Mouse (Mus musculus): ENCODE measurements around the gene Hoxd12. TPM values are rescaled to one million over a fixed set of nuclear protein-coding genes. Genes with fewer than 3 reads are reported as not detected.

Hoxd12 gene
- total and polyA plus RNA-seq, 3 experiments = not detected

DNA sequence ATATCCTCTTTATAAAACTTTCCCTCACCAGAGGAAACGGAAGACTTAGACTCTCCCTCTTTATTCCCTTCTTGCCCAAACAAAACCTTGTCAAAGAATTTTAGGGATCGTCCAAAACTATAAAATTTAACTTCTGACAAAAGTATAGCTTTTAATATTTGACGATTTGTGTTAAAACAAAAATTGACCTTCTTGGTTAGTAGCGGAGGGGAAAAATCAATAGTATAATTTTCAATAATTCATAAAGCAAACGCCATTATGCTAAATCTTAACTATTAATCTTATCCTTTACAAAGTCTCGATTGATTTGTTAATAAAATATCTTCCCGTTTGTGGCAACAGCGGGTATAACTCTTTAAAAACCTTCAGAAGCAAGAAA is 15.5 kb downstream of the Hoxd12 start:
- no peaks in the 10 kb centered on the region for H3K9me3 ChIP-seq (replicated peaks; ENCODE audit: insufficient read depth, low read length)
- no peak overlapping the region for H3K27ac ChIP-seq (ENCODE audit: control insufficient read depth, low read depth, low read length)
- no peak overlapping the region for H3K9ac ChIP-seq (ENCODE audit: control insufficient read depth, low read depth, low read length, poor library complexity, severe bottlenecking)
- H3K79me2 ChIP-seq (ENCODE audit: control insufficient read depth, insufficient read depth, low read length, poor library complexity) = no peaks in the 10 kb centered on the region
- no peak overlapping the region for H3K4me3 ChIP-seq (ENCODE audit: control insufficient read depth in 1 of 2, insufficient read depth in 1 of 2, low read depth in 2 of 2, low read length in 2 of 2)
- TF ChIP-seq CHD2 (IDR thresholded peaks at IDR 0.05; ENCODE audit: low read length) = no peak
- TF ChIP-seq GATA1 (IDR thresholded peaks at IDR 0.05; ENCODE audit: low read depth, low read length) = no peak
- no peak for TF ChIP-seq USF2 (IDR thresholded peaks at IDR 0.05; ENCODE audit: borderline replicate concordance in 1 of 2, insufficient read depth in 1 of 2, low read depth in 1 of 2, low read length in 2 of 2)
- TF ChIP-seq RAD21 (IDR thresholded peaks at IDR 0.05; ENCODE audit: low read depth, low read length) = no peak
- TF ChIP-seq MAZ (IDR thresholded peaks at IDR 0.05; ENCODE audit: low read depth, low read length) = no peak
- no peak for TF ChIP-seq ZMIZ1 (IDR thresholded peaks at IDR 0.05; ENCODE audit: low read depth, low read length)
- no peak for TF ChIP-seq POLR2A (IDR thresholded peaks at IDR 0.05; ENCODE audit: control insufficient read depth in 1 of 2, insufficient read depth in 1 of 2, low read depth in 1 of 2, low read length in 2 of 2, poor library complexity in 1 of 2)
- TF ChIP-seq E2F4 (IDR thresholded peaks at IDR 0.05; ENCODE audit: borderline replicate concordance, low read depth, low read length) = no peak
- TF ChIP-seq UBTF (IDR thresholded peaks at IDR 0.05; ENCODE audit: borderline replicate concordance, insufficient read depth, low read depth, low read length) = no peak
- TF ChIP-seq ELF1 (IDR thresholded peaks at IDR 0.05; ENCODE audit: low read depth, low read length) = no peak
- TF ChIP-seq POLR2AphosphoS2 (IDR thresholded peaks at IDR 0.05; ENCODE audit: low read length) = no peak
- no peak for TF ChIP-seq TAL1 (IDR thresholded peaks at IDR 0.05; ENCODE audit: low read length)
- TF ChIP-seq BHLHE40 (IDR thresholded peaks at IDR 0.05; ENCODE audit: borderline replicate concordance, low read depth, low read length) = no peak
- TF ChIP-seq ETS1 (IDR thresholded peaks at IDR 0.05; ENCODE audit: low read depth, low read length) = no peak
- TF ChIP-seq CTCF (IDR thresholded peaks at IDR 0.05 in 2 of 3, conservative IDR thresholded peaks at IDR 0.05 in 1 of 3; ENCODE audit: control insufficient read depth in 1 of 3, insufficient read depth in 1 of 3, low read depth in 2 of 3, low read length in 3 of 3, poor library complexity in 1 of 3, severe bottlenecking in 1 of 3) = no peak
- TF ChIP-seq MAFK (IDR thresholded peaks at IDR 0.05; ENCODE audit: borderline replicate concordance, low read depth, low read length) = no peak
- TF ChIP-seq SMC3 (IDR thresholded peaks at IDR 0.05; ENCODE audit: low read depth, low read length) = no peak
- TF ChIP-seq MEF2A (IDR thresholded peaks at IDR 0.05; ENCODE audit: extremely low read depth, insufficient replicate concordance, low read depth, low read length, poor library complexity, severe bottlenecking) = no peak
- H3K4me1 ChIP-seq (ENCODE audit: control insufficient read depth in 1 of 2, insufficient read depth in 2 of 2, low read length in 2 of 2) = no peaks in the 10 kb centered on the region
- no peak for DNase-seq (ENCODE audit: low read depth, low spot score)
- H3K27me3 ChIP-seq (ENCODE audit: control insufficient read depth in 1 of 2, insufficient read depth in 2 of 2, low read length in 2 of 2) = no peaks in the 10 kb centered on the region; a peak in 1 of 4 replicates
- H3K36me3 ChIP-seq (ENCODE audit: control insufficient read depth in 1 of 2, insufficient read depth in 2 of 2, low read length in 2 of 2) = no peaks in the 10 kb centered on the region

DNA sequence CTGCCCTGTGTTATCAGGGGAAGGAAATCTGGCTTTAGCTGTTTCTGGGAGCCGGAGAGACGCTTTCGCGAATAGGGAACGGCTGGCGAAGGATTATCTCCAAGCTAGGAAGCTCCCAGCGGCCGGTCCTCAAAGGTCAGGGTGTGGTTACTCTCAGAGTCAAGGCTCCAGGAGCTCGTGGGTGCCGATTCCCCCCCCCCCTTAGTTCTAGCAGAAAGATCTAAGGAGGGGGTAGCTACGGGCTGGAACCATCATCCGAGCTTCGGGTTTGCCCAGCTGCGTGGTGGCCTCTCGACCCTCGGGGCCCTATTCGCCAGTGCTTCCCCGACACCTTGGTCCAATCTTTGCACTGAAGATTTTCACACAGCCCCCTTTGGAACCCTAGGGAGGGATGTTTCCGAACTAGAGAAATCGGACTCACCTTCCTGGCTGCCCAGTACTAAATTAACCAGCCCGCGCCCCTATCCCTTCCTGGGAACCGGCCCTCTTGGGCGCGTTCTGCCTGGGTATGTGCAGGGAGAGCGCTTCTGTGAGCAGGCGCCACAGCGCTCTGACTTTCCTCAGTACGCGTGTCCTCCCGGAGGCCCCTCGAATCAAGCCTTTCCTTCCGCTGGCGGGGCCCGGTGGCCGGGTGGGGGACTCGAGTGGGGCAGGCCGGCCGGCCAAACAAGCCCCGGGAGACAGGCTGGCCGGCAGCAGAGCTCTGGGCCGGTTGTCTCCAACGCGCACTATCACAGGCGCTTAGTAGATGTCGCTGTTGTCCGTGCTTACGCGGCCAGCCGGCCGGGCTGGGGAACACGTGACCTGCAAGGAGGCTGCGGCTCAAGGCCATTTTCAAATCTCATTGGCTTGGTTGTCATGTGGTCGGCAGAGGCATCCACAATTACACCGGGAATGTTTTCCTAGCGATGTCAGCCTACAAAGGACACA is 16.5 kb downstream of the Hoxd12 start, which contains the start of gene Hoxd10:
Gene Hoxd10, plus strand, starts transcription at position 903 of the 930 bp plus-strand sequence.
- no peaks in the 10 kb centered on the region for H3K9me3 ChIP-seq (replicated peaks; ENCODE audit: insufficient read depth, low read length)
- H3K27me3 ChIP-seq (ENCODE audit: control insufficient read depth in 1 of 2, insufficient read depth in 2 of 2, low read length in 2 of 2) = no peaks in the 10 kb centered on the region; a peak in 1 of 4 replicates
- no peak for DNase-seq (ENCODE audit: low read depth, low spot score)
- no peaks in the 10 kb centered on the region for H3K36me3 ChIP-seq (ENCODE audit: control insufficient read depth in 1 of 2, insufficient read depth in 2 of 2, low read length in 2 of 2)
- no peak within 1 kb of the TSS for H3K4me3 ChIP-seq (ENCODE audit: control insufficient read depth in 1 of 2, insufficient read depth in 1 of 2, low read depth in 2 of 2, low read length in 2 of 2)
- H3K27ac ChIP-seq (ENCODE audit: control insufficient read depth, low read depth, low read length) = no peak within 1 kb of the TSS
- no peak within 1 kb of the TSS for H3K9ac ChIP-seq (ENCODE audit: control insufficient read depth, low read depth, low read length, poor library complexity, severe bottlenecking)
- no peaks in the 10 kb centered on the region for H3K79me2 ChIP-seq (ENCODE audit: control insufficient read depth, insufficient read depth, low read length, poor library complexity)
- no peaks in the 10 kb centered on the region for H3K4me1 ChIP-seq (ENCODE audit: control insufficient read depth in 1 of 2, insufficient read depth in 2 of 2, low read length in 2 of 2)
- no peak for TF ChIP-seq EP300 (IDR thresholded peaks at IDR 0.05; ENCODE audit: low read depth in 1 of 2, low read length in 2 of 2)
- TF ChIP-seq HCFC1 (IDR thresholded peaks at IDR 0.05; ENCODE audit: low read depth, low read length) = no peak
- TF ChIP-seq TCF12 (IDR thresholded peaks at IDR 0.05; ENCODE audit: low read depth, low read length) = no peak
- TF ChIP-seq E2F4 (IDR thresholded peaks at IDR 0.05; ENCODE audit: borderline replicate concordance, low read depth, low read length) = no peak
- no peak for TF ChIP-seq ZKSCAN1 (IDR thresholded peaks at IDR 0.05; ENCODE audit: low read depth, low read length)
- no peak for TF ChIP-seq ZNF384 (IDR thresholded peaks at IDR 0.05; ENCODE audit: low read depth, low read length)
- TF ChIP-seq NRF1 (IDR thresholded peaks at IDR 0.05; ENCODE audit: insufficient read depth, low read depth, low read length, poor library complexity, severe bottlenecking) = no peak
- TF ChIP-seq ZC3H11A (IDR thresholded peaks at IDR 0.05; ENCODE audit: low read depth, low read length) = no peak
- no peak for TF ChIP-seq MYC (IDR thresholded peaks at IDR 0.05; ENCODE audit: low read depth, low read length)
- no peak for TF ChIP-seq CTCF (IDR thresholded peaks at IDR 0.05 in 2 of 3, conservative IDR thresholded peaks at IDR 0.05 in 1 of 3; ENCODE audit: control insufficient read depth in 1 of 3, insufficient read depth in 1 of 3, low read depth in 2 of 3, low read length in 3 of 3, poor library complexity in 1 of 3, severe bottlenecking in 1 of 3)
- no peak for TF ChIP-seq RAD21 (IDR thresholded peaks at IDR 0.05; ENCODE audit: low read depth, low read length)
- TF ChIP-seq MXI1 (IDR thresholded peaks at IDR 0.05; ENCODE audit: low read depth, low read length) = no peak
- TF ChIP-seq MAX (IDR thresholded peaks at IDR 0.05; ENCODE audit: low read length) = no peak
- TF ChIP-seq JUND (IDR thresholded peaks at IDR 0.05; ENCODE audit: low read depth, low read length) = no peak
- no peak for TF ChIP-seq ZMIZ1 (IDR thresholded peaks at IDR 0.05; ENCODE audit: low read depth, low read length)
